Comparison of ENCODE assay signal across 7 mouse cellular contexts in genomic region chr11:99147920-99148289, GRCm38 (mm10). TPM values are rescaled to one million over a fixed set of nuclear protein-coding genes. Genes with fewer than 3 reads are reported as not detected.
DNase-seq lines count a peak whose midpoint lies in the region; ATAC-seq lines count a peak whose summit lies in the region.

No protein-coding gene starts in this region.

- 29% methylated on average over 4 of the region's 4 CpGs for WGBS in midbrain, embryonic 10.5 days
- 58% methylated on average over 2 of the region's 4 CpGs for WGBS in midbrain, embryonic 16.5 days
- 42% methylated on average over 4 of the region's 4 CpGs for WGBS in forebrain, embryonic 12.5 days

- peak; percentile 41 for DNase-seq in midbrain, embryonic 10.5 days (ENCODE audit: low spot score)
- peak; percentile 56 for DNase-seq in liver
- DNase-seq in thymus, postnatal 14 days, result peak; percentile 86
- DNase-seq in urinary bladder, postnatal 10 days (ENCODE audit: low spot score), result no peak
- DNase-seq in adrenal gland, adult 2 months, result no peak

- no peak overlapping the region for H3K4me2 ChIP-seq in midbrain, embryonic 16.5 days (ENCODE audit: low read length)
- no peak overlapping the region for H3K4me2 ChIP-seq in forebrain, embryonic 12.5 days

- H3K27ac ChIP-seq in midbrain, embryonic 10.5 days (replicated peaks), result peak overlapping the region; percentile 82
- H3K27ac ChIP-seq in midbrain, embryonic 16.5 days (ENCODE audit: low read length), result no peak overlapping the region
- peak overlapping the region; percentile 68 for H3K27ac ChIP-seq in forebrain, embryonic 12.5 days

- peaks cover 7% of the 10 kb centered on the region; the same call in 1 of the 2 replicates for H3K27me3 ChIP-seq in midbrain, embryonic 10.5 days (ENCODE audit: low read depth, poor library complexity, severe bottlenecking)
- peaks cover 3% of the 10 kb centered on the region; the same call in 1 of the 2 replicates for H3K27me3 ChIP-seq in midbrain, embryonic 16.5 days (ENCODE audit: control insufficient read depth, insufficient read depth, low read depth, low read length)
- no peaks in the 10 kb centered on the region for H3K27me3 ChIP-seq in forebrain, embryonic 12.5 days

- peaks cover 43% of the 10 kb centered on the region for H3K4me1 ChIP-seq in midbrain, embryonic 10.5 days
- H3K4me1 ChIP-seq in midbrain, embryonic 16.5 days (ENCODE audit: control insufficient read depth, insufficient read depth, low read length), result peaks cover 12% of the 10 kb centered on the region
- peaks cover 31% of the 10 kb centered on the region for H3K4me1 ChIP-seq in forebrain, embryonic 12.5 days

- no peaks in the 10 kb centered on the region for H3K9me3 ChIP-seq in midbrain, embryonic 10.5 days (replicated peaks)
- H3K9me3 ChIP-seq in midbrain, embryonic 16.5 days (replicated peaks; ENCODE audit: control insufficient read depth, low read length, poor library complexity, severe bottlenecking), result no peaks in the 10 kb centered on the region
- H3K9me3 ChIP-seq in forebrain, embryonic 12.5 days, result no peaks in the 10 kb centered on the region

- H3K4me3 ChIP-seq in midbrain, embryonic 10.5 days, result no peak overlapping the region
- H3K4me3 ChIP-seq in midbrain, embryonic 16.5 days (ENCODE audit: low read depth, low read length), result no peak overlapping the region
- no peak overlapping the region for H3K4me3 ChIP-seq in forebrain, embryonic 12.5 days (replicated peaks)

- H3K36me3 ChIP-seq in midbrain, embryonic 10.5 days, result no peaks in the 10 kb centered on the region
- H3K36me3 ChIP-seq in midbrain, embryonic 16.5 days (ENCODE audit: control insufficient read depth, insufficient read depth, low read length), result no peaks in the 10 kb centered on the region
- no peaks in the 10 kb centered on the region for H3K36me3 ChIP-seq in forebrain, embryonic 12.5 days (replicated peaks)

- H3K9ac ChIP-seq in midbrain, embryonic 16.5 days (ENCODE audit: low read depth, low read length), result no peak overlapping the region
- H3K9ac ChIP-seq in forebrain, embryonic 12.5 days, result no peak overlapping the region

- ATAC-seq in midbrain, embryonic 16.5 days, result no peak
- no peak for ATAC-seq in forebrain, embryonic 12.5 days (ENCODE audit: low FRiP score)

RNA-seq across cellular contexts. Expression of gene Ccr7, which starts 7.0 kb away (rescaled TPM):
- 0.14 TPM in 1 of 2 replicates, not detected in the other for polyA plus RNA-seq in midbrain, embryonic 10.5 days (2016; fragmentation: Nextera tagmentation; extraction: Ambion mirVana)
- polyA plus RNA-seq in midbrain, embryonic 16.5 days (2015; fragmentation: Nextera tagmentation; extraction: Ambion mirVana), result 0.15 TPM in 1 of 2 replicates, not detected in the other
- polyA plus RNA-seq in forebrain, embryonic 12.5 days (2016; fragmentation: Nextera tagmentation; extraction: Ambion mirVana), result 0.19 TPM in 1 of 2 replicates, not detected in the other
- under 1 TPM in 1 of 2 experiments, not detected in 1; 0.14 TPM for total RNA-seq in adrenal gland, adult 2 months (2021)
- 0.50 and 0.86 TPM in 2 replicates for polyA plus RNA-seq in adrenal gland, adult 2 months (2012; rRNA removed)

RNA-seq across cellular contexts. Expression of gene Tns4, which starts 58.8 kb away (rescaled TPM):
- polyA plus RNA-seq in midbrain, embryonic 10.5 days (2016; fragmentation: Nextera tagmentation; extraction: Ambion mirVana), result 0.55 and 0.84 TPM in 2 replicates
- 0.04 and 0.09 TPM in 2 replicates for polyA plus RNA-seq in midbrain, embryonic 16.5 days (2015; fragmentation: Nextera tagmentation; extraction: Ambion mirVana)
- 0.04 and 0.29 TPM in 2 replicates for polyA plus RNA-seq in forebrain, embryonic 12.5 days (2016; fragmentation: Nextera tagmentation; extraction: Ambion mirVana)
- total RNA-seq in adrenal gland, adult 2 months (2021), result under 1 TPM; 0.31 to 0.58 TPM
- polyA plus RNA-seq in adrenal gland, adult 2 months (2012; rRNA removed), result 0.45 and 1.5 TPM in 2 replicates

Comparison
In these comparisons a context has a peak if more than half of its experiments do, and no peak if none do; other contexts are left out.
1. DNase-seq: peak in midbrain, embryonic 10.5 days (single experiment), liver (single experiment) and thymus, postnatal 14 days (single experiment); none in urinary bladder, postnatal 10 days (single experiment) and adrenal gland, adult 2 months (single experiment).